Mouse (Mus musculus) lung, postnatal 0 days (tissue): ENCODE data around the gene Dhrs7c.

Experiments
- CTCF ChIP-seq: IDR thresholded peaks from 2 replicates; pipeline ENCODE4 v1.5.1; 2016; ENCODE audit warnings: antibody characterized with exemption, mild to moderate bottlenecking
- EP300 ChIP-seq: IDR thresholded peaks from 2 replicates; pipeline ENCODE4 v1.6.1; 2016; ENCODE audit warnings: antibody characterized with exemption, mild to moderate bottlenecking, control low read depth

GRCm38 (mm10) chr11:67853996-67854395 is 56.0 kb downstream of the Dhrs7c start:
- TF ChIP-seq CTCF (no peak), EP300 (no peak)
